Mouse (Mus musculus) left cerebral cortex, adult 18-20 months (tissue): ENCODE results near the gene Prim2. TPM values are rescaled to one million over a fixed set of nuclear protein-coding genes. Genes with fewer than 3 reads are reported as not detected.

ENCODE experiments used
- DNase-seq, 2 experiments: peaks; one replicate each; pipeline ENCODE4 v3.0.0; 2021 to 2022; ENCODE audit warnings: low spot score in 2 of 2, mixed read lengths in 1 of 2
- long read RNA-seq, 2 experiments: library from polyadenylated mRNA; stranded (forward); transcript quantifications; one replicate each; pipeline ENCODE4 v2.0.0; 2021
- total RNA-seq, 2 experiments: library from RNA; stranded (reverse); gene quantifications; 2 replicates each; pipeline ENCODE4 v1.2.3; 2021

Gene Prim2
- total RNA-seq, result 1 to 10 TPM; 6.7 to 6.9 TPM
- long read RNA-seq, experiment 1, transcript Prim2-201 (14 exons, 1,975 nt), result major isoform, 8 of 10 reads
- long read RNA-seq, experiment 1, partial matches to known transcripts, result 0 of 10 reads
- long read RNA-seq, experiment 1, other reads (novel, unspliced or antisense), result 2 of 10 reads
- long read RNA-seq, experiment 2, partial matches to known transcripts, result 1 of 4 reads
- long read RNA-seq, experiment 2, other reads (novel, unspliced or antisense), result 0 of 4 reads

GRCm38 (mm10) chr1:33669708-33670141 is at the start of gene Prim2:
Prim2 (minus strand) TSS chr1:33669795.
- DNase-seq, result peak; percentile 88 to 91

GRCm38 (mm10) chr1:33717636-33718035 is 48.0 kb upstream of the Prim2 start:
- DNase-seq, result no peak

GRCm38 (mm10) chr1:33714796-33715195 is 45.2 kb upstream of the Prim2 start:
- no peak for DNase-seq

GRCm38 (mm10) chr1:33712026-33712425 is 42.4 kb upstream of the Prim2 start:
- DNase-seq, result no peak

- no peak for DNase-seq
Measured at GRCm38 (mm10) chr1:33709615-33710014, 40.0 kb upstream of the Prim2 start.

GRCm38 (mm10) chr1:33701244-33701643 is 31.6 kb upstream of the Prim2 start:
- no peak for DNase-seq

- DNase-seq, result no peak
Measured at GRCm38 (mm10) chr1:33696016-33696415, 26.4 kb upstream of the Prim2 start.

- DNase-seq, result no peak
Measured at GRCm38 (mm10) chr1:33693893-33694292, 24.3 kb upstream of the Prim2 start.

- no peak for DNase-seq
Measured at GRCm38 (mm10) chr1:33690087-33690448, 20.5 kb upstream of the Prim2 start.

GRCm38 (mm10) chr1:33689446-33690086 is 20.0 kb upstream of the Prim2 start:
- DNase-seq, result no peak

GRCm38 (mm10) chr1:33688810-33689209 is 19.2 kb upstream of the Prim2 start:
- no peak for DNase-seq

- DNase-seq, result no peak
Measured at GRCm38 (mm10) chr1:33684459-33684858, 14.9 kb upstream of the Prim2 start.

- no peak for DNase-seq
Measured at GRCm38 (mm10) chr1:33680890-33681289, 11.3 kb upstream of the Prim2 start.

- DNase-seq, result no peak
Measured at GRCm38 (mm10) chr1:33680435-33680834, 10.8 kb upstream of the Prim2 start.

GRCm38 (mm10) chr1:33673158-33673960 is 3.8 kb upstream of the Prim2 start:
- no peak for DNase-seq

GRCm38 (mm10) chr1:33672514-33672913 is 2.9 kb upstream of the Prim2 start:
- peak; percentile 37 to 43 for DNase-seq

GRCm38 (mm10) chr1:33672083-33672482 is 2.5 kb upstream of the Prim2 start:
- no peak for DNase-seq

GRCm38 (mm10) chr1:33671441-33671840 is 1.8 kb upstream of the Prim2 start:
- no peak for DNase-seq

GRCm38 (mm10) chr1:33670164-33670616 is 595 bp upstream of the Prim2 start:
- DNase-seq, result peak; percentile 63 to 69

- DNase-seq, result no peak
Measured at GRCm38 (mm10) chr1:33663605-33664117, 5.9 kb downstream of the Prim2 start.

GRCm38 (mm10) chr1:33663163-33663562 is 6.4 kb downstream of the Prim2 start:
- no peak for DNase-seq

- no peak for DNase-seq
Measured at GRCm38 (mm10) chr1:33658302-33658701, 11.3 kb downstream of the Prim2 start.
